Mouse (Mus musculus) ES-E14 (cell line): ENCODE data around the gene Slc37a1. TPM values are rescaled to one million over a fixed set of nuclear protein-coding genes. Genes with fewer than 3 reads are reported as not detected.

Source experiments
- DNase-seq: peaks from one replicate; pipeline ENCODE4 v3.0.0-alpha.2; 2013; ENCODE audit warnings: low read depth, low spot score
- H3K27ac ChIP-seq: 2 replicates; pipeline ENCODE4 v1.5.1; 2012; ENCODE audit warnings: low read depth, mild to moderate bottlenecking, low read length, moderate library complexity, mixed read lengths; ENCODE audit not compliant: poor library complexity, insufficient read depth, severe bottlenecking
- H3K36me3 ChIP-seq: 2 replicates; pipeline ENCODE4 v1.6.1; 2012; ENCODE audit warnings: mild to moderate bottlenecking, low read length, moderate library complexity, mixed read lengths; ENCODE audit not compliant: control insufficient read depth, poor library complexity, insufficient read depth, severe bottlenecking
- H3K4me1 ChIP-seq, 2 experiments: fragments of 150-350 bp in 1 of 2; sonication (generic) in 1 of 2; 2 replicates each; pipeline ENCODE4 v1.6.1; 2012; ENCODE audit warnings: low read length in 2 of 2, mild to moderate bottlenecking in 1 of 2, mixed read lengths in 1 of 2; ENCODE audit not compliant: control insufficient read depth in 2 of 2, insufficient read depth in 2 of 2, poor library complexity in 1 of 2
- H3K4me3 ChIP-seq, 2 experiments: fragments of 150-350 bp in 1 of 2; sonication (generic) in 1 of 2; 2 replicates each; pipeline ENCODE4 v1.5.1; 2012; ENCODE audit warnings: low read length in 2 of 2, low read depth in 1 of 2, mild to moderate bottlenecking in 1 of 2, mixed read lengths in 1 of 2; ENCODE audit not compliant: insufficient read depth in 1 of 2, poor library complexity in 1 of 2, severe bottlenecking in 1 of 2
- H3K9ac ChIP-seq: 2 replicates; pipeline ENCODE4 v1.6.1; 2012; ENCODE audit warnings: low read depth, mild to moderate bottlenecking, low read length, mixed read lengths; ENCODE audit not compliant: poor library complexity, insufficient read depth, severe bottlenecking
- H3K9me3 ChIP-seq: fragments of 150-350 bp; sonication (generic); 2 replicates; pipeline ENCODE4 v1.6.1; 2012; ENCODE audit warnings: low read depth, mild to moderate bottlenecking, low read length; ENCODE audit not compliant: control insufficient read depth, insufficient read depth
- CHD2 ChIP-seq: IDR thresholded peaks from 2 replicates; pipeline ENCODE4 v1.6.1; 2014; ENCODE audit warnings: mild to moderate bottlenecking, low read depth, low read length, inconsistent platforms
- HCFC1 ChIP-seq: IDR thresholded peaks from 2 replicates; pipeline ENCODE4 v1.6.1; 2012; ENCODE audit warnings: low read length, inconsistent platforms, borderline replicate concordance; ENCODE audit not compliant: insufficient read depth
- MAFK ChIP-seq: IDR thresholded peaks from 2 replicates; pipeline ENCODE4 v1.6.1; 2014; ENCODE audit warnings: mild to moderate bottlenecking, low read depth, low read length, inconsistent platforms; ENCODE audit not compliant: insufficient read depth
- ZC3H11A ChIP-seq: IDR thresholded peaks from 2 replicates; pipeline ENCODE4 v1.6.1; 2012; ENCODE audit warnings: low read depth, mild to moderate bottlenecking, inconsistent platforms, low read length, borderline replicate concordance
- ZNF384 ChIP-seq: IDR thresholded peaks from 2 replicates; pipeline ENCODE4 v1.6.1; 2012; ENCODE audit warnings: low read depth, low read length, inconsistent platforms
- in situ Hi-C, 2 experiments: fragments of 600-800 bp; cut with MboI; formaldehyde crosslinking; loops; one replicate each; pipeline ENCODE4 v1.15.1; 2025; ENCODE audit warnings: low sequenced_read_pairs in 2 of 2, inconsistent platforms in 1 of 2; ENCODE audit not compliant: unreplicated experiment in 2 of 2
- total RNA-seq: library from RNA; depleted of rRNA; stranded (reverse); fragments of 300-350 nt; gene quantifications from 2 replicates; pipeline ENCODE4 v1.2.3, GENCODE M21; 2012

Gene Slc37a1
- total RNA-seq, 1 experiment, result 37.5 TPM

DNA sequence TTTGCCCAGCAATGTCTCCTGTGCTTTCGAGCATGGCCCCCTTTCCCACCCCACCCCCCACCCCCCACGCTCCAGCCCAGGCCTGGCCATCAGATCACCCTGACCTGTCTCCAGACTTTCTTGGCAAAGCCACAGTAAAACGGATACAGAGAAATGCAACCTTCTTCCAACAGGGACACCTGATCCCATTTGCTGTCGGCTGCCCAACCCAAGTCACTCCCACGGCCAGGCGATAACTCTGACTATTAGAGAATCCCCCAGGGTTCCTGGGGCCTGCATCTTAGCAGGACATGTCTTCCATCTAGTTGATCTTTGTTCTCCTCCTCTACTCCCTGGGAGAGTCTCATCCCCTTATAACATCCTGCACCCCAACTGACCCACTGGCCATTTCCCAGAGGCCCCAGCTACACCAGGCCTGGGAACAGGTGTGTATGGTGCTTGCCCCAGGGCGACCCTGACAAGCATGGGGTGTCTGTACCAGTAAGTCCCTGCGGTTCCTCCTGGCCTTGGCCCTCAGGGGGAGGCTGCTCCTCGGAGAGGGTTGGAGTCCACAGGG is 28.2 kb upstream of the Slc37a1 start:
- H3K36me3 ChIP-seq, result no peaks in the 10 kb centered on the region; the same call in 1 of the 2 replicates
- DNase-seq, result no peak
- H3K4me3 ChIP-seq, result no peak overlapping the region
- TF ChIP-seq ZNF384 (no peak), MAFK (no peak), ZC3H11A (no peak), HCFC1 (no peak), CHD2 (no peak)
- no peaks in the 10 kb centered on the region for H3K9me3 ChIP-seq
- no peak overlapping the region for H3K9ac ChIP-seq
- H3K4me1 ChIP-seq, result peaks cover 3 to 13% of the 10 kb centered on the region in 2 experiments; a peak in 3 of 4 replicates
- no peak overlapping the region for H3K27ac ChIP-seq
- in situ Hi-C loops, result no loop called here

DNA sequence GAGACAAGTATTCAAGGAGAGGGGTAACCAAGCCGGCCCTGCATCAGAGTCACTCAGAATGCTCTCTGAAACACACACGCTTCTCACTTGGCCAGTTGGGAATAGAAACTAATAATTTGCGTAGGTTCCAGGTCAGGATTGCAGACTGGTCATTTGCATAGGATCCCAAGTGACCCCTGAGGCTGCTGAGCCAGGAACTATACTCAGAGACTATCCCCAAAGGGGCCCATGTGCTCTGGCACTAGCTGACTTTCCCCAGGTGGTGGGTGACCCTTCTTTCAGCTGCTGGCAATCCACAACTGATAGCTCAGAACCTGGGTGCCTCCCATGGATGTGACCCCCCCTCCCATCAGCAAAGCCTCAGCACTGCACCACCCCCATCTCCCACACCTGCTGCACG is 27.4 kb upstream of the Slc37a1 start:
- H3K27ac ChIP-seq, result no peak overlapping the region
- no peak for DNase-seq
- H3K36me3 ChIP-seq, result no peaks in the 10 kb centered on the region; the same call in 1 of the 2 replicates
- no peaks in the 10 kb centered on the region for H3K9me3 ChIP-seq
- no peak overlapping the region for H3K9ac ChIP-seq
- in situ Hi-C loops, result no loop called here
- H3K4me1 ChIP-seq, result peaks cover 5 to 12% of the 10 kb centered on the region in 2 experiments; a peak in 3 of 4 replicates
- no peak overlapping the region for H3K4me3 ChIP-seq
- TF ChIP-seq ZNF384 (no peak), CHD2 (no peak), ZC3H11A (no peak), HCFC1 (no peak), MAFK (no peak)

DNA sequence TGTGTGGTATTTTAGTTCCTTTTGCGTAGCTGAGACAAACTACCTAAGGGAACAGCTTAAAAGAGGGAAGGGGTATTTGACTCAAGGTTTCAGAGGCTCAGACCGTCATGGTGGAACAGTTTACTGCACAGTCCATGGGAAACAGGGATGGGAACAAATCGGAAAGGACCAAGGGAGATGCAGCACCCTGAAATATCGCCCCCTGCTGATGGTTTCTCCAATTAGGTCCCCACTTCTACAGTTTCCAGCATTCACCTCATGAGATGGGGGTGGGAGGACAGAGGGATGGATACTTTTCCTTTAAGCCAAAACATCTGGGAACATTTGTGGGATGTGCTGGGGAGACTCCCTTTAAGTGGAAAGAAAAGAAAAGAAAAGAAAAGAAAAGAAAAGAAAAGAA is 26.8 kb upstream of the Slc37a1 start:
- Histone ChIP-seq H3K9me3 (no peaks in the 10 kb centered on the region), H3K36me3 (no peaks in the 10 kb centered on the region; the same call in 1 of the 2 replicates), H3K27ac (no peak overlapping the region), H3K9ac (no peak overlapping the region), H3K4me3 (no peak overlapping the region), H3K4me1 (peaks cover 5 to 16% of the 10 kb centered on the region in 2 experiments; a peak in 3 of 4 replicates)
- in situ Hi-C loops, result no loop called here
- DNase-seq, result no peak
- TF ChIP-seq CHD2 (no peak), MAFK (no peak), HCFC1 (no peak), ZC3H11A (no peak), ZNF384 (no peak)

DNA sequence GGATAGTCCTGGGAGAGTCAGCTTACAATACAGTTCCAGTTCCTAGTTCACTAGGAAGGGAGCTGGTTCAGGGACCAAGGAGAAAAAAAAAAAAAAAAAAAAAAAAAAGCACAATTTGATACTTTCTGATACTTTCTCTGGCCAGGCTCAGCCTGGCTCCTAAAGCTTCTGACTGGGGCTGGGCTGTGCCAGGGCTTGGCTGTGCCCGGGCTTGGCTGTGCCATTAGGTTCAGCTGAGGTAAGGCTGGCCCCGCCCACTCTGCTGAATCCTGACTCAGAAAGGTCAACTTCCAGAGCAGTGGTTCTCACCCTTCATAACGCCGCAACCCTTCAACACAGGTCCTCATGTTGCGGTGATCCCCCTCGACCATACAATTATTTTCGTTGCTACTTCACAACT is 26.2 kb upstream of the Slc37a1 start:
- Histone ChIP-seq H3K4me3 (no peak overlapping the region), H3K4me1 (peaks cover 5 to 20% of the 10 kb centered on the region in 2 experiments), H3K9me3 (no peaks in the 10 kb centered on the region), H3K9ac (no peak overlapping the region), H3K27ac (no peak overlapping the region), H3K36me3 (no peaks in the 10 kb centered on the region; the same call in 1 of the 2 replicates)
- no peak for DNase-seq
- in situ Hi-C loops, result no loop called here
- no peak for TF ChIP-seq CHD2
- TF ChIP-seq HCFC1, result no peak
- no peak for TF ChIP-seq MAFK
- TF ChIP-seq ZNF384, result peak; percentile 70; the same call in 1 of the 2 replicates
- no peak for TF ChIP-seq ZC3H11A
